10 mouse cellular contexts compared by ENCODE assay signal in the genomic region with DNA sequence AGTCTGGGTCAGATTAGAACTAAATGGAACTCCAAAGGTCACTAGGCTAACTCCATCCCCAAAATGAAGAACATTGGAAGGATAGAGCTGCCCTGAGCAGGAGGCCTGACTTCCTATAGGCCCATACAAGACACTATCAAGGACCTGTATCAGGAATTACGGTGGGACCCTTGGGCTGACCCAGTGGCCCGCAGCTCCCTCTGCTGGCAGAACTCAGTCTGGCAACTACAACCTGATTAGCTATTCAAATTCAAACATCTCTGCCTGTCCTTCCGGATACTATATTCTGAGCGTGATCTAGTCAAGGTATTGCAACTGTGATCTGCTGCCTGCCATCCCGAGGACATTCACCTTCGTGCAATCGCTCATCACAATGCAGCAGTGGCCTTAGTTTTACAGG.
A peak's percentile ranks its signal among the peaks of the same experiment; 100 is the strongest.
DNase-seq lines count a peak whose midpoint lies in the region; ATAC-seq lines count a peak whose summit lies in the region.
"Had no signal": no experiment of that assay in that cellular context is flagged by ENCODE, and none has a peak within 500 bp of the region (broad histone marks: within the 10 kb centered on the region; RNA-seq: fewer than 3 reads in every experiment).

No protein-coding gene starts in this region.

- no peak overlapping the region for H3K27ac ChIP-seq in embryonic facial prominence, embryonic 10.5 days (replicated peaks)
- no peak overlapping the region for H3K27ac ChIP-seq in hindbrain, embryonic 12.5 days
- no peak overlapping the region for H3K27ac ChIP-seq in neural tube, embryonic 11.5 days (ENCODE audit: low read depth, low read length)
- H3K27ac ChIP-seq: heart, embryonic 13.5 days; neural tube, embryonic 13.5 days had no signal

- no peaks in the 10 kb centered on the region for H3K4me1 ChIP-seq in embryonic facial prominence, embryonic 10.5 days
- no peaks in the 10 kb centered on the region for H3K4me1 ChIP-seq in hindbrain, embryonic 12.5 days
- peaks cover 2% of the 10 kb centered on the region; the same call in 1 of the 2 replicates for H3K4me1 ChIP-seq in neural tube, embryonic 11.5 days (ENCODE audit: control insufficient read depth, insufficient read depth, low read length)

- H3K4me3 ChIP-seq in embryonic facial prominence, embryonic 10.5 days: no peak overlapping the region
- H3K4me3 ChIP-seq in hindbrain, embryonic 12.5 days: no peak overlapping the region
- H3K4me3 ChIP-seq in neural tube, embryonic 11.5 days (ENCODE audit: low read depth, low read length): no peak overlapping the region
- H3K4me3 ChIP-seq: heart, embryonic 13.5 days; neural tube, embryonic 13.5 days had no signal

- no peak overlapping the region for H3K4me2 ChIP-seq in hindbrain, embryonic 12.5 days (replicated peaks)
- no peak overlapping the region for H3K4me2 ChIP-seq in neural tube, embryonic 11.5 days (ENCODE audit: low read depth)
- H3K4me2 ChIP-seq: heart, embryonic 13.5 days; neural tube, embryonic 13.5 days had no signal

- no peaks in the 10 kb centered on the region for H3K36me3 ChIP-seq in embryonic facial prominence, embryonic 10.5 days (replicated peaks)
- no peaks in the 10 kb centered on the region for H3K36me3 ChIP-seq in hindbrain, embryonic 12.5 days
- H3K36me3 ChIP-seq in neural tube, embryonic 11.5 days (ENCODE audit: control insufficient read depth, insufficient read depth, low read length): no peaks in the 10 kb centered on the region
- H3K36me3 ChIP-seq: heart, embryonic 13.5 days; neural tube, embryonic 13.5 days had no signal

- peak; percentile 33 for DNase-seq in ovary, postnatal 36 days (ENCODE audit: low spot score)
- DNase-seq in ovary, postnatal 10 days (ENCODE audit: low spot score): no peak
- peak; percentile 44 for DNase-seq in T-cell, adult 2 months (ENCODE audit: low spot score)
- peak; percentile 71 for DNase-seq in embryonic facial prominence, embryonic 10.5 days (ENCODE audit: low spot score)
- DNase-seq in liver: peak; percentile 56
- peak; percentile 76 for DNase-seq in neural tube, embryonic 11.5 days (ENCODE audit: low spot score)

- no peaks in the 10 kb centered on the region for H3K27me3 ChIP-seq in embryonic facial prominence, embryonic 10.5 days (replicated peaks; ENCODE audit: low read depth, poor library complexity, severe bottlenecking)
- no peaks in the 10 kb centered on the region for H3K27me3 ChIP-seq in hindbrain, embryonic 12.5 days
- no peaks in the 10 kb centered on the region for H3K27me3 ChIP-seq in neural tube, embryonic 11.5 days (ENCODE audit: control insufficient read depth, insufficient read depth, low read length)
- H3K27me3 ChIP-seq: heart, embryonic 13.5 days; neural tube, embryonic 13.5 days had no signal

- H3K9ac ChIP-seq in hindbrain, embryonic 12.5 days: no peak overlapping the region
- H3K9ac ChIP-seq in neural tube, embryonic 11.5 days (ENCODE audit: low read length): no peak overlapping the region
- H3K9ac ChIP-seq: heart, embryonic 13.5 days; neural tube, embryonic 13.5 days had no signal

- H3K9me3 ChIP-seq in embryonic facial prominence, embryonic 10.5 days: no peaks in the 10 kb centered on the region
- no peaks in the 10 kb centered on the region for H3K9me3 ChIP-seq in hindbrain, embryonic 12.5 days (replicated peaks)
- no peaks in the 10 kb centered on the region for H3K9me3 ChIP-seq in neural tube, embryonic 11.5 days (ENCODE audit: control insufficient read depth, low read length)
- H3K9me3 ChIP-seq: heart, embryonic 13.5 days; neural tube, embryonic 13.5 days had no signal

- ATAC-seq in hindbrain, embryonic 12.5 days (ENCODE audit: low FRiP score): peak; percentile 51; the same call in 1 of the 2 replicates
- peak; percentile 62; the same call in 1 of the 2 replicates for ATAC-seq in neural tube, embryonic 11.5 days (ENCODE audit: insufficient read depth, low FRiP score, low TSS enrichment)
- ATAC-seq in erythroblast, adult 5-6 weeks (replicated peaks; ENCODE audit: low FRiP score, poor library complexity, severe bottlenecking): no peak

- WGBS in embryonic facial prominence, embryonic 10.5 days: 28% methylated on average over 7 of the region's 7 CpGs
- WGBS in hindbrain, embryonic 12.5 days: 25% methylated on average over 7 of the region's 7 CpGs
- 26% methylated on average over 7 of the region's 7 CpGs for WGBS in neural tube, embryonic 11.5 days
